Mouse (Mus musculus): ENCODE data around the gene Nrap. TPM values are rescaled to one million over a fixed set of nuclear protein-coding genes. Genes with fewer than 3 reads are reported as not detected.
A peak's percentile ranks its signal among the peaks of the same experiment; 100 is the strongest.

Gene Nrap
- total and polyA plus RNA-seq, 2 experiments from 2014 or later, result 0.30 to 0.37 TPM

GRCm38 (mm10) chr19:56343869-56344563, 45.8 kb downstream of the Nrap start:
- 0 out of 2 replicates have a peak, but pooled peaks cover 16% of the 10 kb centered on the region for H3K4me1 ChIP-seq (ENCODE audit: insufficient read depth, low read length)
- WGBS, result 21% methylated on average over 26 of the region's 26 CpGs
- 0 out of 2 replicates have a peak overlapping the region, but pooled peaks have one; percentile 22 for H3K9ac ChIP-seq (replicated peaks; ENCODE audit: low read length)
- TF ChIP-seq CTCF (IDR thresholded peaks at IDR 0.05; ENCODE audit: low read depth), result no peak
- peak overlapping the region; percentile 5; the same call in 1 of the 2 replicates for H3K27ac ChIP-seq
- peak; percentile 51 for DNase-seq (ENCODE audit: low spot score)
- peak; percentile 61; the same call in 1 of the 2 replicates for ATAC-seq
- no peaks in the 10 kb centered on the region for H3K9me3 ChIP-seq (ENCODE audit: low read length)
- H3K4me2 ChIP-seq (ENCODE audit: low read depth, low read length), result peak overlapping the region; percentile 39; the same call in 1 of the 2 replicates
- no peaks in the 10 kb centered on the region for H3K36me3 ChIP-seq (ENCODE audit: insufficient read depth, low read length)
- H3K4me3 ChIP-seq (ENCODE audit: low read length), result no peak overlapping the region
- no peaks in the 10 kb centered on the region for H3K27me3 ChIP-seq (ENCODE audit: insufficient read depth, low read length)

GRCm38 (mm10) chr19:56342006-56342405, 47.8 kb downstream of the Nrap start:
- H3K4me2 ChIP-seq (ENCODE audit: low read depth, low read length), result no peak overlapping the region
- DNase-seq (ENCODE audit: low spot score) (peak; percentile 88), ATAC-seq (peak; percentile 72)
- H3K4me3 ChIP-seq (ENCODE audit: low read length), result no peak overlapping the region
- TF ChIP-seq CTCF (IDR thresholded peaks at IDR 0.05; ENCODE audit: low read depth), result no peak
- no peaks in the 10 kb centered on the region for H3K27me3 ChIP-seq (ENCODE audit: insufficient read depth, low read length)
- no peak overlapping the region for H3K9ac ChIP-seq (replicated peaks; ENCODE audit: low read length)
- 48% methylated on average over 8 of the region's 8 CpGs for WGBS
- no peaks in the 10 kb centered on the region for H3K9me3 ChIP-seq (ENCODE audit: low read length)
- 0 out of 2 replicates have a peak, but pooled peaks cover 16% of the 10 kb centered on the region for H3K4me1 ChIP-seq (ENCODE audit: insufficient read depth, low read length)
- H3K36me3 ChIP-seq (ENCODE audit: insufficient read depth, low read length), result no peaks in the 10 kb centered on the region
- no peak overlapping the region for H3K27ac ChIP-seq

- Histone ChIP-seq H3K4me2 (ENCODE audit: low read depth, low read length) (no peak overlapping the region), H3K36me3 (ENCODE audit: insufficient read depth, low read length) (no peaks in the 10 kb centered on the region), H3K27ac (no peak overlapping the region), H3K4me1 (ENCODE audit: insufficient read depth, low read length) (no peaks in the 10 kb centered on the region), H3K9ac (replicated peaks; ENCODE audit: low read length) (no peak overlapping the region), H3K4me3 (ENCODE audit: low read length) (no peak overlapping the region), H3K9me3 (ENCODE audit: low read length) (no peaks in the 10 kb centered on the region), H3K27me3 (ENCODE audit: insufficient read depth, low read length) (no peaks in the 10 kb centered on the region)
- 66% methylated on average over 12 of the region's 12 CpGs for WGBS
- ATAC-seq (no peak), DNase-seq (ENCODE audit: low spot score) (no peak)
- no peak for TF ChIP-seq CTCF (IDR thresholded peaks at IDR 0.05; ENCODE audit: low read depth)
Measured at GRCm38 (mm10) chr19:56336826-56337225, 53.0 kb downstream of the Nrap start.

GRCm38 (mm10) chr19:56336321-56336720, 53.5 kb downstream of the Nrap start:
- Histone ChIP-seq H3K4me3 (ENCODE audit: low read length) (no peak overlapping the region), H3K27me3 (ENCODE audit: insufficient read depth, low read length) (no peaks in the 10 kb centered on the region), H3K4me2 (ENCODE audit: low read depth, low read length) (no peak overlapping the region), H3K27ac (no peak overlapping the region), H3K4me1 (ENCODE audit: insufficient read depth, low read length) (no peaks in the 10 kb centered on the region), H3K36me3 (ENCODE audit: insufficient read depth, low read length) (no peaks in the 10 kb centered on the region), H3K9ac (replicated peaks; ENCODE audit: low read length) (no peak overlapping the region), H3K9me3 (ENCODE audit: low read length) (no peaks in the 10 kb centered on the region)
- 91% methylated on average over 17 of the region's 17 CpGs for WGBS
- no peak for TF ChIP-seq CTCF (IDR thresholded peaks at IDR 0.05; ENCODE audit: low read depth)
- no peak for ATAC-seq
- no peak for DNase-seq (ENCODE audit: low spot score)

GRCm38 (mm10) chr19:56326243-56326855, 63.5 kb downstream of the Nrap start:
- Histone ChIP-seq H3K36me3 (ENCODE audit: insufficient read depth, low read length) (no peaks in the 10 kb centered on the region), H3K4me1 (ENCODE audit: insufficient read depth, low read length) (0 out of 2 replicates have a peak, but pooled peaks cover 12% of the 10 kb centered on the region), H3K4me2 (ENCODE audit: low read depth, low read length) (0 out of 2 replicates have a peak overlapping the region, but pooled peaks have one; percentile 1), H3K9me3 (ENCODE audit: low read length) (no peaks in the 10 kb centered on the region), H3K9ac (replicated peaks; ENCODE audit: low read length) (0 out of 2 replicates have a peak overlapping the region, but pooled peaks have one; percentile 7), H3K27ac (no peak overlapping the region), H3K27me3 (ENCODE audit: insufficient read depth, low read length) (no peaks in the 10 kb centered on the region), H3K4me3 (ENCODE audit: low read length) (no peak overlapping the region)
- 24% methylated on average over 21 of the region's 21 CpGs for WGBS
- no peak for TF ChIP-seq CTCF (IDR thresholded peaks at IDR 0.05; ENCODE audit: low read depth)
- peak; percentile 49 for ATAC-seq
- DNase-seq (ENCODE audit: low spot score), result peak; percentile 50

GRCm38 (mm10) chr19:56325676-56326075, 64.2 kb downstream of the Nrap start:
- 53% methylated on average over 10 of the region's 10 CpGs for WGBS
- Histone ChIP-seq H3K9me3 (ENCODE audit: low read length) (no peaks in the 10 kb centered on the region), H3K4me3 (ENCODE audit: low read length) (no peak overlapping the region), H3K36me3 (ENCODE audit: insufficient read depth, low read length) (no peaks in the 10 kb centered on the region), H3K27me3 (ENCODE audit: insufficient read depth, low read length) (no peaks in the 10 kb centered on the region), H3K4me2 (ENCODE audit: low read depth, low read length) (no peak overlapping the region), H3K27ac (no peak overlapping the region), H3K9ac (replicated peaks; ENCODE audit: low read length) (no peak overlapping the region), H3K4me1 (ENCODE audit: insufficient read depth, low read length) (0 out of 2 replicates have a peak, but pooled peaks cover 12% of the 10 kb centered on the region)
- ATAC-seq (peak; percentile 12; the same call in 1 of the 2 replicates), DNase-seq (ENCODE audit: low spot score) (no peak)
- TF ChIP-seq CTCF (IDR thresholded peaks at IDR 0.05; ENCODE audit: low read depth), result no peak
